Mouse (Mus musculus): ENCODE results near the gene Znrf4. TPM values are rescaled to one million over a fixed set of nuclear protein-coding genes. Genes with fewer than 3 reads are reported as not detected.

Gene Znrf4
- polyA plus RNA-seq, 1 experiment from 2014 or later: not detected

DNA sequence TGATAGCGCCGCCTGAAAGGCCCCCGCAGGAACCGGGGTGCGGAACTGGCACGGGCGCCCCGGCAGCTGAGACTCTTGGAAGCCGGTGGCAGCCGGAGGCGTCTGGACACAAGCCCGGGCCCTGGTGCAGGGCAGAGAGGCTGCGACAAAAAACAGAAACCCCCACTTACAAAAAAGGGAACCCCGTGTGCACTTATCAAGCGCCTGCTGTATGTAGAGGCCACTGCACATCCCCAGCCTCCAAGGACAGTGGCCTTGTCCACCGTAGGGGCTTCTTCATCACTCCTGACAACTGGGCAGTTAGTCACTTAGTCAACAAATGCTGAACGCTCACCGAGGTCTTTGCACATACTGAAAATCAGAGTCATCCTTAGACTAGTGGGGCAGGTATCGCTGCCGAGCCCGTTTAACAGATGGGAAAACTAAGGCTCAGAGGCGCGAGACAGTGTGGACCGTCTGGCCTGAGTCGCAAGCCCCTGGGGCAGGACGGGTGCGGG, 1.7 kb downstream of the Znrf4 start:
- WGBS: 21% methylated on average over 27 of the region's 27 CpGs
- H3K36me3 ChIP-seq (ENCODE audit: control insufficient read depth, insufficient read depth, low read length): no peaks in the 10 kb centered on the region
- H3K27ac ChIP-seq (replicated peaks in 1 of 2; ENCODE audit: control insufficient read depth in 1 of 2, insufficient read depth in 1 of 2, low read depth in 2 of 2, low read length in 2 of 2): no peak overlapping the region
- ATAC-seq (ENCODE audit: insufficient number of reproducible peaks, insufficient read depth, low FRiP score, low read depth): no peak
- H3K9ac ChIP-seq (ENCODE audit: low read length): no peak overlapping the region
- H3K4me1 ChIP-seq (ENCODE audit: control insufficient read depth in 2 of 2, insufficient read depth in 2 of 2, low read length in 2 of 2): peaks cover 2 to 3% of the 10 kb centered on the region in 2 experiments; a peak in 2 of 4 replicates
- peak overlapping the region in 1 of 2 experiments; percentile 29; a peak in 2 of 4 replicates for H3K4me3 ChIP-seq (ENCODE audit: control insufficient read depth in 1 of 2, insufficient read depth in 1 of 2, low read depth in 1 of 2, low read length in 2 of 2)
- H3K9me3 ChIP-seq (ENCODE audit: control insufficient read depth, low read length): 0 out of 2 replicates have a peak, but pooled peaks cover 6% of the 10 kb centered on the region
- H3K27me3 ChIP-seq (ENCODE audit: control insufficient read depth, insufficient read depth, low read length): peaks cover 71% of the 10 kb centered on the region
- H3K4me2 ChIP-seq (ENCODE audit: low read length): peak overlapping the region; percentile 53; the same call in 1 of the 2 replicates

- Histone ChIP-seq H3K9ac (ENCODE audit: low read length) (no peak overlapping the region), H3K27ac (replicated peaks in 1 of 2; ENCODE audit: control insufficient read depth in 1 of 2, insufficient read depth in 1 of 2, low read depth in 2 of 2, low read length in 2 of 2) (no peak overlapping the region), H3K4me1 (ENCODE audit: control insufficient read depth in 2 of 2, insufficient read depth in 2 of 2, low read length in 2 of 2) (peaks cover 2 to 3% of the 10 kb centered on the region in 2 experiments; a peak in 2 of 4 replicates), H3K4me3 (ENCODE audit: control insufficient read depth in 1 of 2, insufficient read depth in 1 of 2, low read depth in 1 of 2, low read length in 2 of 2) (peak overlapping the region in 1 of 2 experiments; percentile 9; a peak in 1 of 4 replicates), H3K4me2 (ENCODE audit: low read length) (no peak overlapping the region), H3K36me3 (ENCODE audit: control insufficient read depth, insufficient read depth, low read length) (no peaks in the 10 kb centered on the region), H3K27me3 (ENCODE audit: control insufficient read depth, insufficient read depth, low read length) (peaks cover 65% of the 10 kb centered on the region), H3K9me3 (ENCODE audit: control insufficient read depth, low read length) (0 out of 2 replicates have a peak, but pooled peaks cover 6% of the 10 kb centered on the region)
- 7% methylated on average over 30 of the region's 37 CpGs for WGBS
- ATAC-seq (ENCODE audit: insufficient number of reproducible peaks, insufficient read depth, low FRiP score, low read depth): no peak
These were observed 2.3 kb downstream of the Znrf4 start for GRCm38 (mm10) chr17:56509707-56510472.

DNA sequence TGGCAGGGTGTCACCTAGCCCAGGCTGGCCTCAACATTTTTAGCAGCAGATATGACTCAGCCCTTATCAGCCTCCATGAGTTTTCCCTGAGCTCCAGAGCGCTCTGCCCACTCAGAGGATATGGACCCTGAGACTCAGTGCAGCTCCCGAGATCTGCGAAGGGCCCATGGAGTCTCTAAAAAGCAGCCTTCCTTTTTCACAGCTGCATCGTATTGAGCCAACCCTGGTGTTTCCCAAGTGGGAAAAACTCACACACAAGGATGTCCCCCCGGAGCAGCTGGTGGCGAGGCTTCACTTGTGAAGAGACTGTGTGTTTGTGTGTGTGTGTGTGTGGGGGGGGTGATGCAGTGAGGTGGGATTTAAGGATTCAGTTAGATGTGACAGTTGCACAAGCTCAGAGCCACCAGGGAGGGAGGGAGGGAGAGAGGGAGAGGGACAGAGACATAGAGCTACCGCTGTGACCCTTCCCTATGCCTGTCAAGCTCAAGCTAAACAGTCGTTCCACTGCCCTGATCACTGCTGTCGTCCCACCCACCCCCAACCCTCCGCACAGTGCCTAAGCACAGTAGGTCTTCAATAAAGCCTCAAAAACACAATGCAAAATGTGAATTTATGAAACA, 3.1 kb downstream of the Znrf4 start:
- H3K9ac ChIP-seq (ENCODE audit: low read length): no peak overlapping the region

DNA sequence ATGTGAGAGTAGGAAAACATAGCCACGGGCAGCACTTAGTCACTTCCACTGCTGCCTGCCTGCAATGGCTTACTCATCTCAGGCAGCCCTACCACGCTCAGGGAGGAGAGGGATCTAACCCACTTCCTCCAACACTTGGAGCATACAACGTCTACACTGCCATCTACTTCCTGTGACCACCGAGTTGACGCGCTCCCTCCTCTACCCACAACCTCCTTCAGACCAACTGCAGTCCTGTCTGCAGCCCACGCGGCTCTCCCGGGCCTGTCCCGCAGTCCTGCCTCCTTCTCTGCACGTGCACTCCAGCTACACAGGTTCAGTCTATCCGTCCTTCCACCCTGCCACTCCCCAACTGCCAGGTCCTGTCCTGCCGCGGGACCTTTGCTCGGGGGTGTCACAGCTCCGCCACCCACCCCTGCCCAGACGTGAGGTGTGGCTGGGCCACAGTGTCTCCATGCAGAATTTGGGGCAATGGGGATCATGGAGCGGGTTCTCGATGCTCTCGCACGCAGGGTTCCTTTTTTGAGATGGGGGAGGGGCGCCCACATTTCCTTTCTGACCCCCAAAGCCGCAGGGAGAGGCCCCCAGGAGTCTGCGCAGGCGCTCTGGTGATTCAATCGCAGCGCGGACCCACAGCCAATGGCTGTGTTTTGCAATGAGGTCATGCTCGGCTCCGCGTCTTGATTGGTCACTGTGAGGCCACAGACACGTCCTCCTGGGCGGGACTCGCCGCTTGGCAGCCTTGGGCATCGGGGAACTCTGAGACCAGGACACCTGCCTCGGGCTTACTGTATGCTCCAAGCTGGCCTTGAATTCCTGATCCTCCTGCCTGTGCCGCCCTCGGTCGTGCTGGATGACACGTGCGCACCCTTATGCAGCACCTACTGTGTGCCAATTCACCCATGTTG, 4.8 kb downstream of the Znrf4 start:
- Histone ChIP-seq H3K27me3 (ENCODE audit: control insufficient read depth, insufficient read depth, low read length) (peaks cover 43% of the 10 kb centered on the region), H3K36me3 (ENCODE audit: control insufficient read depth, insufficient read depth, low read length) (no peaks in the 10 kb centered on the region), H3K9ac (ENCODE audit: low read length) (peak overlapping the region; percentile 88), H3K4me3 (ENCODE audit: control insufficient read depth in 1 of 2, insufficient read depth in 1 of 2, low read depth in 1 of 2, low read length in 2 of 2) (peak overlapping the region; percentile 69 to 73), H3K9me3 (ENCODE audit: control insufficient read depth, low read length) (0 out of 2 replicates have a peak, but pooled peaks cover 6% of the 10 kb centered on the region), H3K4me2 (ENCODE audit: low read length) (peak overlapping the region; percentile 99), H3K4me1 (ENCODE audit: control insufficient read depth in 2 of 2, insufficient read depth in 2 of 2, low read length in 2 of 2) (peaks cover 2 to 3% of the 10 kb centered on the region in 2 experiments; a peak in 2 of 4 replicates), H3K27ac (replicated peaks in 1 of 2; ENCODE audit: control insufficient read depth in 1 of 2, insufficient read depth in 1 of 2, low read depth in 2 of 2, low read length in 2 of 2) (peak overlapping the region; percentile 51 to 89)
- ATAC-seq (ENCODE audit: insufficient number of reproducible peaks, insufficient read depth, low FRiP score, low read depth): peak; percentile 94
- WGBS: under 1% methylated on average over 42 of the region's 42 CpGs

More for the DNA sequence above, 3.1 kb downstream of the Znrf4 start:
- 0 out of 2 replicates have a peak, but pooled peaks cover 6% of the 10 kb centered on the region for H3K9me3 ChIP-seq (ENCODE audit: control insufficient read depth, low read length)
- ATAC-seq (ENCODE audit: insufficient number of reproducible peaks, insufficient read depth, low FRiP score, low read depth): no peak
- no peaks in the 10 kb centered on the region for H3K36me3 ChIP-seq (ENCODE audit: control insufficient read depth, insufficient read depth, low read length)
- 42% methylated on average over 10 of the region's 10 CpGs for WGBS
- peaks cover 2 to 3% of the 10 kb centered on the region in 2 experiments; a peak in 2 of 4 replicates for H3K4me1 ChIP-seq (ENCODE audit: control insufficient read depth in 2 of 2, insufficient read depth in 2 of 2, low read length in 2 of 2)
- H3K4me3 ChIP-seq (ENCODE audit: control insufficient read depth in 1 of 2, insufficient read depth in 1 of 2, low read depth in 1 of 2, low read length in 2 of 2): no peak overlapping the region
- no peak overlapping the region for H3K27ac ChIP-seq (replicated peaks in 1 of 2; ENCODE audit: control insufficient read depth in 1 of 2, insufficient read depth in 1 of 2, low read depth in 2 of 2, low read length in 2 of 2)
- H3K4me2 ChIP-seq (ENCODE audit: low read length): no peak overlapping the region
- H3K27me3 ChIP-seq (ENCODE audit: control insufficient read depth, insufficient read depth, low read length): peaks cover 57% of the 10 kb centered on the region

DNA sequence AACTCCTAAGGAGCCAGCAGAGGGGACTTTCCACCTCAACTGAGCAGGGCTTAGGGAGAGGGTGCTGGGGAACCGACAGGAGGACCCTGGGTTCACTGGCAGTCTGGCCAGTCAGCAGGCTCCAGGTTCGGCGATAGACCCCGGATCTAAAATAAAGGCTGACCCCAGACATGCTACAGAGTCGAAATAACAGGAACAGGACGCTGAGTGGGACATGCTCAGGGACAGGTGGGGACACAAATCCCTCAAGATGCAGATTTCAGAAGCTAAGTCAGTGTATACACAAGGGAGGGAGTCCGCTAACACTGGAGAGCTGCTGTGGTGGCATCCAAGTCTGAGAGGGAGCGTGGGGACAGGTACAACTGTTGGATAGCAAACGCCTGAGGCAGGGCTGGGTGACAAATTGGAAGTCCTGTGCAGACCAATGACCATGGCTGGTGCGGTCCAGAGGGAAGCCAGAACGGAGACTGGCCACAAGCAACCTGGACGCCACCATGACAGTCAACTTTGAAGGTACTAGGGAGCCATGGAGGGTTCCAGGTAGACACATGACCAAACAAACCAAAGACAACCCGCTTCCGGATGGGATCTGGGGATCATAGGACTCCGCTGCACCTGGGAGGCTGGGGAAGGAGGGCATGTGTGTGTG, 5.7 kb downstream of the Znrf4 start:
- Histone ChIP-seq H3K9ac (ENCODE audit: low read length) (peak overlapping the region; percentile 88), H3K4me2 (ENCODE audit: low read length) (peak overlapping the region; percentile 99), H3K36me3 (ENCODE audit: control insufficient read depth, insufficient read depth, low read length) (no peaks in the 10 kb centered on the region), H3K4me1 (ENCODE audit: control insufficient read depth in 2 of 2, insufficient read depth in 2 of 2, low read length in 2 of 2) (peaks cover 2 to 3% of the 10 kb centered on the region in 2 experiments; a peak in 2 of 4 replicates), H3K9me3 (ENCODE audit: control insufficient read depth, low read length) (no peaks in the 10 kb centered on the region), H3K27me3 (ENCODE audit: control insufficient read depth, insufficient read depth, low read length) (peaks cover 34% of the 10 kb centered on the region), H3K27ac (replicated peaks in 1 of 2; ENCODE audit: control insufficient read depth in 1 of 2, insufficient read depth in 1 of 2, low read depth in 2 of 2, low read length in 2 of 2) (peak overlapping the region in 1 of 2 experiments; percentile 89; a peak in 1 of 4 replicates), H3K4me3 (ENCODE audit: control insufficient read depth in 1 of 2, insufficient read depth in 1 of 2, low read depth in 1 of 2, low read length in 2 of 2) (peak overlapping the region; percentile 69 to 73)
- ATAC-seq (ENCODE audit: insufficient number of reproducible peaks, insufficient read depth, low FRiP score, low read depth): no peak
- WGBS: 53% methylated on average over 15 of the region's 15 CpGs

DNA sequence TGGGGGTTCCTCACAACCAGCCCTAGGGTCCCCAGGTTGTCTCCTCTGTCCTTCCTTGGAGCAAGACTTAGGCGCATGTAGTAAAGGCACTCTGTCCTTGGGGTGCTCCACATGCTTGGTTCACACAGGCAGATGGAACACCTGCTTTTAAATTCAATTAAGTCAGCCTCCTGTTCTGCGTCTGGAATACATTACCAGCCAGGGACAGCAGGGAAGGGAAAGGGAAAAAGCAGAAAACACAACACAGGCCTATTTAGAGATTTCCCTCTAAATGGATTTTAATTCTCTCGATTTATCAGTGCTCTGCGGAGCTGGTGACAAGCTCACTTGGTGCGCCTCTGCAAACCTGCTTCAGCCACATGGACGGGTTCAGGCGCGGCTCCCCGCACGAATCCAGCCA, 6.8 kb downstream of the Znrf4 start:
- no peaks in the 10 kb centered on the region for H3K9me3 ChIP-seq (ENCODE audit: control insufficient read depth, low read length)
- no peak for ATAC-seq (ENCODE audit: insufficient number of reproducible peaks, insufficient read depth, low FRiP score, low read depth)
- no peak overlapping the region for H3K27ac ChIP-seq (replicated peaks in 1 of 2; ENCODE audit: control insufficient read depth in 1 of 2, insufficient read depth in 1 of 2, low read depth in 2 of 2, low read length in 2 of 2)
- H3K4me2 ChIP-seq (ENCODE audit: low read length): no peak overlapping the region
- H3K36me3 ChIP-seq (ENCODE audit: control insufficient read depth, insufficient read depth, low read length): no peaks in the 10 kb centered on the region
- H3K4me3 ChIP-seq (ENCODE audit: control insufficient read depth in 1 of 2, insufficient read depth in 1 of 2, low read depth in 1 of 2, low read length in 2 of 2): no peak overlapping the region
- no peak overlapping the region for H3K9ac ChIP-seq (ENCODE audit: low read length)
- WGBS: 77% methylated on average over 10 of the region's 10 CpGs
- peaks cover 23% of the 10 kb centered on the region for H3K27me3 ChIP-seq (ENCODE audit: control insufficient read depth, insufficient read depth, low read length)
- H3K4me1 ChIP-seq (ENCODE audit: control insufficient read depth in 2 of 2, insufficient read depth in 2 of 2, low read length in 2 of 2): peaks cover 2 to 3% of the 10 kb centered on the region in 2 experiments; a peak in 2 of 4 replicates
